34 mouse cellular contexts compared by ENCODE assay signal in genomic region chr11:67433763-67434162, GRCm38 (mm10).
"Had no signal": no experiment of that assay in that cellular context is flagged by ENCODE, and none has a peak within 500 bp of the region (broad histone marks: within the 10 kb centered on the region; RNA-seq: fewer than 3 reads in every experiment).

No protein-coding gene starts in this region.

- H3K9ac ChIP-seq: heart, embryonic 12.5 days; heart, embryonic 13.5 days; heart, embryonic 15.5 days; hindbrain, embryonic 12.5 days; hindbrain, embryonic 13.5 days; hindbrain, embryonic 14.5 days; hindbrain, embryonic 15.5 days; intestine, embryonic 15.5 days; kidney, embryonic 15.5 days had no signal

- ATAC-seq: hindbrain, embryonic 16.5 days; hindbrain, postnatal 0 days; inflammation-experienced regulatory T-cells, adult 6 months; intestine, embryonic 15.5 days; intestine, embryonic 16.5 days; intestine, postnatal 0 days had no signal

- H3K27me3 ChIP-seq: heart, embryonic 12.5 days; heart, embryonic 13.5 days; heart, embryonic 15.5 days; hindbrain, embryonic 13.5 days; intestine, embryonic 15.5 days; kidney, embryonic 15.5 days had no signal

- H3K4me3 ChIP-seq: heart, embryonic 12.5 days; heart, embryonic 13.5 days; heart, embryonic 15.5 days; hindbrain, embryonic 10.5 days; hindbrain, embryonic 12.5 days; hindbrain, embryonic 13.5 days; hindbrain, embryonic 15.5 days; intestine, embryonic 15.5 days; kidney, embryonic 15.5 days; left cerebral cortex, adult 2 months had no signal

- H3K27ac ChIP-seq: heart, embryonic 13.5 days; heart, embryonic 15.5 days; hindbrain, embryonic 10.5 days; hindbrain, embryonic 12.5 days; hindbrain, embryonic 13.5 days; hindbrain, embryonic 14.5 days; hindbrain, embryonic 15.5 days; hindbrain, postnatal 0 days; intestine, embryonic 15.5 days; kidney, embryonic 15.5 days; kidney, postnatal 0 days; left cerebral cortex, adult 2 months had no signal

- H3K9me3 ChIP-seq: heart, embryonic 12.5 days; heart, embryonic 13.5 days; heart, embryonic 15.5 days; hindbrain, embryonic 10.5 days; hindbrain, embryonic 12.5 days; hindbrain, embryonic 13.5 days; hindbrain, embryonic 15.5 days; intestine, embryonic 15.5 days; kidney, embryonic 15.5 days had no signal

- H3K4me1 ChIP-seq: heart, embryonic 12.5 days; heart, embryonic 13.5 days; heart, embryonic 15.5 days; intestine, embryonic 15.5 days; kidney, embryonic 15.5 days had no signal

- DNase-seq: heart, postnatal 10 days; heart, postnatal 14 days; heart, postnatal 36 days; heart, postnatal 4 days; kidney, adult 11 months; kidney, adult 18-20 months; kidney, adult 2 months; kidney, adult 8-10 months; kidney, adult 9 months; kidney, postnatal 10 days; kidney, postnatal 14 days; kidney, postnatal 25 days; kidney, postnatal 36 days; kidney, postnatal 4 days; layer of hippocampus, adult 9-11 months; layer of hippocampus, postnatal 36 days had no signal

- H3K36me3 ChIP-seq: heart, embryonic 12.5 days; heart, embryonic 13.5 days; heart, embryonic 15.5 days; hindbrain, embryonic 10.5 days; hindbrain, embryonic 12.5 days; hindbrain, embryonic 13.5 days; hindbrain, embryonic 15.5 days; intestine, embryonic 15.5 days; kidney, embryonic 15.5 days had no signal

- H3K4me2 ChIP-seq: heart, embryonic 11.5 days; heart, embryonic 12.5 days; heart, embryonic 13.5 days; heart, embryonic 15.5 days; hindbrain, embryonic 12.5 days; hindbrain, embryonic 13.5 days; hindbrain, embryonic 14.5 days; hindbrain, embryonic 15.5 days; intestine, embryonic 15.5 days; kidney, embryonic 15.5 days had no signal
